Mouse (Mus musculus) urinary bladder, postnatal 4 days (tissue): Measurements from ENCODE around the gene Cacna1i.

Source experiments
- DNase-seq, 2 experiments: peaks; one replicate each; pipeline ENCODE4 v3.0.0; 2021 to 2022; ENCODE audit warnings: low spot score in 2 of 2

The Cacna1i gene

DNA sequence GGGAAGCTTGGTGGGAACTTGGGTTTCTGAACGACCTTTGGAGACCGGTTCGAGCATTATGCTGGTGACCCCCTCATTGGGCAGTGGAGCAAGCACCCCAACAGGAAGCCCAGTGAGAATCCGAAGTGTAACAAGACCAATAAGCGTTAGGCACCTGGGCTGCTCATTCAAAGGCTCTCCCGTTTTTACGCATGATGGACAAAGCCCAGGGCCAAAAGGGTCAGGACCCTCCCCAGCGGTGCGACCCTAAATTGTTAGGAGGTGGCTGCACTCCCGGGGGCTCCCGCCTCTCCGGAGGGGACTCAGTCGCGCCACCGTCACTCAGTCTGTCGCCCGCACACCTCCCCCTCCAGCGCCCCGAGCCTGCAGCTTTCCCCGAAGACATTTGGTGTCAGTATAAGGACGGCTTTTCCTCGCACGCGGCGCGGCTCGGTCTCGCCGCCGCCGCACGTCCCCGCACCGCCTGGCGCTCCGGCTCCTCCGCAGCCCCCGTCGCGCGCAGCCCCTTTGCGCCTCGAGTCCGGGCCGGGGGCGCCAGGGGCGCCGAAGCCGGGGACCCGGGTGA lies at the start of gene Cacna1i:
Gene Cacna1i, plus strand, starts transcription at position 388 of the 565 bp plus-strand sequence.
- DNase-seq = no peak

DNA sequence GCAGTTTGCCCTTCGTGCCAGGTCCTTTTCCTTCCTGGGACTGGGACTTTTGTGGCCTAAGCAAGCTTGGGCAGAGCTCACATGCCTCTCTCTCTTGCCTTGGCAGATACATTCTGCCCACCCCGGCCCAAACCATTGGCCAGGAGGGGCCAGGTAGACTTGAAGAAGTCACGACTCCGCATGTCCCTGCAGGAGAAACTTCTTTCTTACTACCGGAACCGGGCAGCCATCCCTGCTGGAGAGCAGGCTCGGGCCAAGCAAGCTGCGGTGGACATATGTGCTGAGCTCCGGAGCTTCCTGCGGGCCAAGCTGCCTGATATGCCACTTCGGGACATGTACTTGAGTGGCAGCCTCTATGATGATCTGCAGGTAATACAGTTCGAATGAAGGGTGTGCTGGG lies 38.9 kb upstream of the Cacna1i start:
- no peak for DNase-seq

DNA sequence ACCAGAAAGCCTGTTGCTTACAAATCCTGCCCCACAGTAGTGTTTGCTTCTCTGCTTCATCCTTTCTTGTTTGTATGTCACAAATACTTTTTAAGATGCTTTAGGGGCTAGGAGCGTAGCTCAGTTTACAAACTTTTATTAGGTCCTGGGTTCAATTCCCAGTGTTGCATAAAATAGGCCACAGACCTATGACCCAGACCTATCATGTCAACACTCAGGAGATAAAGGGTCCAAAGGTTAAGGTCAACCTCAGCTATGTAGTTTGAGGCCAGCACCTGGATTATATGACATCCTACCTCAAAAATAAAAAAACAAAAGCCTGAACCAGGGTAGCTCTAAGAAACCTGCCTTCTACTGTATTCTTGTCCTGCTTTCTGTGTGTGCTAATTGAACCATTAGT lies 38.4 kb upstream of the Cacna1i start:
- no peak for DNase-seq

DNA sequence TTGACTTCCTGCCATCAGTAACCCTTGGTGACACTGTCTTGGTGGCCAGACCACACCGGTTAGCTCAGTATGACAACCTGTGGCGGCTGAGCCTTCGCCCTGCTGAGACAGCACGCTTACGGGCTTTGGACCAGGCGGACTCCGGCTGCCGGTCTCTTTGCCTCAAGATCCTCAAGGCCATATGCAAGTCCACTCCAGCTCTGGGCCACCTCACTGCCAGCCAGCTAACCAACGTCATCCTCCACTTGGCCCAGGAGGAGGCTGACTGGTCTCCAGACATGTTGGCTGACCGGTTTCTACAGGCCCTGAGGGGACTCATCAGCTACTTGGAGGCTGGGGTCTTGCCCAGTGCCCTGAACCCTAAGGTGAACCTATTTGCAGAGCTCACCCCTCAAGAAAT lies 37.4 kb upstream of the Cacna1i start:
- DNase-seq = no peak

DNA sequence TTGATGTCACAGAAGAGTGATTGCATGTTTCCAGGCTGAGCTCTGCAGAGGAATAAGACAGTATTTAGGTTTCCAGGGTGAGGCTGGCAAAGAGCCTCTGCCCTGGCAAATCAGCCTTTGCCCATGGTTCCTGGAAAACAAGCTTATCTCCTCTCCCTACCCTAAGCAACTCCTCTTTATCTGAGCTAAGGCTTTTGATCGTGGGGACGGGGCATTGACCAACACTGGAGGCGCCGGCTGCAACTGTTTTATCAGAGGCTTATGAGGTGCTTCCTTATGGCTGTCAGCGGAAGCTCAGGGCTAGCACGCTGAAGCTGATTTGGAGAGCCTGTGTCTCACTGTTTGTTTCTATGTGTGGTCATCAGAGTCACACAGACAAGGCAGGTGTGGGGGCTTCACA lies 36.5 kb upstream of the Cacna1i start:
- no peak for DNase-seq

DNA sequence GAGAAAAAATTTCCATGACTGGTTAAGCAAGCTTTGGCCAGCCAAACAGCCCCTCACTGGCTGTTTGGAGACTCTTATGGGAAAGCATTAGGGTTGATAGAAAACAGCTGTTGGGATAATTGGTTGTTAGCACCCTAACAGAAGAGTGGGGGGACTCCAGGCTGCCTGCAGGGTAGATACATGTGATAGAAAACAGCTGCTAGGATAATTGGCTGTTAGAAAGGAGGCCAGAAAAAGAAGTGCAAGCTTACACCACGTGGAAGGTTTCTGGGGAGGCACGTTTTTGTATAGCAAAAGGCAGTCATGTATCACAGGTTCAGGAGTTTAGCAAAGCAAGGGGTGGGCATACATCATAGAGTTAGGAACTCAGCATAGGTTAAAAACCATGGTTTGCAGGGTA lies 33.5 kb upstream of the Cacna1i start:
- no peak for DNase-seq

DNA sequence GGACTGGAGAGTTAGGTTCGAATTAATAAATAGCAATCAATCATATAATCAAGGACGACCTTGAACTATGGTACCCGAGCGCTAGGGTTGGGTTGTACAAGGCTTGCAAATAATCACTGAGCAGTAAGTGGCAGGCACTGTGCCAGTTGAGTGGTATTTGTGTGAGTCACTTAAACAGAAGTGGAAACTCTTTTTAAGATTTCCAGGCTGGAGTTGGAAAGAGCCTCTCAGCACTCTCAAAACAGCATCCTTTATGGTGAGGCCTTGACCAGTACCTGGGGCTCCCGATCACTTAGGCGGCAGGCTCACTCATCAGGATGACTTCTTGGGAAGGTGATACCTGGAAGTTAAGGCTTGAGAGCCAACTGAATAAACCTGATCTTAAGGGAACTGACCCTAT lies 32.8 kb upstream of the Cacna1i start:
- DNase-seq = no peak

DNA sequence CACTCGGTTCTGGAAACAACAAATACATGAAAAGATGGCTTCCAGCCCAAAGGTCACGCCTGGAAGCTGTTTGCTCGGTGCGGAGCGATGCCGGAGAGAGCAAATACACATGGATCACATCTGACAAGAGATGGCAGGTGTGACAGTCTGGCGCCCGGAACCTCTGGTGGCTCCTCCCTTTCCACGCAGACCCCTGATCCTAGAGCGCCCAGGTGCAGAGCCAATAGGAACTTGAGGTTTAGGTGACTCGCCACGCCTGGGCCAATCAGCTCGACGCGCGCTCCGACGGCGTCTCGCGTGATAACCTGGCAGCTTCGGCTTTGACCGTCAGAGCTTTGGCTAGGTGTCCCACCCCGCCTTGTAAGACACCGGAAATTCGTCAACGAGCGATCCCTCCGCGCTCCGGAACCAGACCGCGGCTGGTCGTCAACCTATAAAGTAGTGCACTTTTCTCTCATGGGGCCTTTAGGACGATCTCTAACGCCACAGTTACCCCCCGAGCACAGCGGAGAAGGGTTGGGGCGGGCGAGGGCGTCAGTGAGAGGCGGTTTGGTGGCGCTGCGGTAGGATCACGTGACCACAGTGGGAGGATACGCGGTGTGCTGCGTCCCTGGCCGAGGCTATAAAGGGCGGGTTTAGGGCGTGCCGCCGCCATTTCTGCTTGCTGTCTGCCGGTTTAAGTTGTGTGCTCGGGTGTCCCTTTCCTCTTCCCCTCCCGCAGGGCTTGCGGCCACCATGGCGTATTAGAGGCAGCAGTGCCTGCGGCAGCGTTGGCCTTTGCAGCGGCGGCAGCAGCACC lies 32.0 kb upstream of the Cacna1i start, which contains the start of gene Atf4:
Gene Atf4, plus strand, starts transcription at position 338 of the 799 bp plus-strand sequence.
- peak; percentile 98 for DNase-seq

DNA sequence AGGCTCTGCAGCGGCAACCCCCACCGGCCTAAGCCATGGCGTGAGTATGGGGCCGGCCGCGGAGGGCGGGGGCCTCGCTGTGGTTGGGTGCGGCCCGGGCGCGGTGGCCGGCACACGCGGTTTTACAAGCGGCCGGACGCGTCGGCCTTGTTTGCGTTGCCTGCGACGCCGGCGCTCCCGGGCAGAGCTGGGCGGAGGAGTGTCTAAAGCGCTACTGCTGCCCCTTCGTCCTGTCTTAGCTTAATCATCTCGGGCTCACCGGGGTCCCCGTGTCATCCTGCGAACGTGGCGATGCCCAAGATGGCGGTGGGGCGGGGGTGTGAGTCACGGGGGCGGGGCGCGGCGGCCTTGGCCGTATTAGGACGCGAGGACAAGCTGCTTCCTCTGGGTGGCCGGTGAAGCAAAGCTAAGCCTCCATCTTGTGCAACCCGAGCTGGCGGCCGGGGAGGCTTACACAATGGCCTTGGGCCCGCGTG lies 31.4 kb upstream of the Cacna1i start:
- peak; percentile 80 to 85 for DNase-seq

DNA sequence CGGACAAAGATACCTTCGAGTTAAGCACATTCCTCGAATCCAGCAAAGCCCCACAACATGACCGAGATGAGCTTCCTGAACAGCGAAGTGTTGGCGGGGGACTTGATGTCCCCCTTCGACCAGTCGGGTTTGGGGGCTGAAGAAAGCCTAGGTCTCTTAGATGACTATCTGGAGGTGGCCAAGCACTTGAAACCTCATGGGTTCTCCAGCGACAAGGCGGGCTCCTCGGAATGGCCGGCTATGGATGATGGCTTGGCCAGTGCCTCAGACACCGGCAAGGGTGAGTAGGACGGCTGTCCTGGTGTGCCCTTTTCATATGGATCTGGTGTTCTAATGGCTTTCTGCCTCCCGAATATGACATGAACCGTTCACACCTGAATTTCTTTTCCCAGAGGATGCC lies 30.8 kb upstream of the Cacna1i start:
- no peak for DNase-seq

DNA sequence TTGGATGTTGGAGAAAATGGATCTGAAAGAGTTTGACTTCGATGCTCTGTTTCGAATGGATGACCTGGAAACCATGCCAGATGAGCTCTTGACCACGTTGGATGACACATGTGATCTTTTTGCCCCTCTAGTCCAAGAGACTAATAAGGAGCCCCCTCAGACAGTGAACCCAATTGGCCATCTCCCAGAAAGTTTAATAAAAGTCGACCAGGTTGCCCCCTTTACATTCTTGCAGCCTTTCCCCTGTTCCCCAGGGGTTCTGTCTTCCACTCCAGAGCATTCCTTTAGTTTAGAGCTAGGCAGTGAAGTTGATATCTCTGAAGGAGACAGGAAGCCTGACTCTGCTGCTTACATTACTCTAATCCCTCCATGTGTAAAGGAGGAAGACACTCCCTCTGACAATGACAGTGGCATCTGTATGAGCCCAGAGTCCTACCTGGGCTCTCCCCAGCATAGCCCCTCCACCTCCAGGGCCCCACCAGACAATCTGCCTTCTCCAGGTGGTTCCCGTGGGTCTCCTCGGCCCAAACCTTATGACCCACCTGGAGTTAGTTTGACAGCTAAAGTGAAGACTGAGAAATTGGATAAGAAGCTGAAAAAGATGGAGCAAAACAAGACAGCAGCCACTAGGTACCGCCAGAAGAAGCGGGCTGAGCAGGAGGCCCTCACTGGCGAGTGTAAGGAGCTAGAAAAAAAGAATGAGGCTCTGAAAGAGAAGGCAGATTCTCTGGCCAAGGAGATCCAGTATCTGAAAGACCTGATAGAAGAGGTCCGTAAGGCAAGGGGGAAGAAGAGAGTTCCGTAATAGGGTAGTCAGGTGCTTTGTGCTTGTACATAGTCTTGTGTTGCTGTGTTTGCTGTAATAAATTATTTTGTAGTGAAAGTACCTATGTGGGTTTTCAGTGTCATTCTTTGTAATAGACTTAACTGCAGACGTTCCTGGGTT lies 30.1 kb upstream of the Cacna1i start:
- DNase-seq = no peak

DNA sequence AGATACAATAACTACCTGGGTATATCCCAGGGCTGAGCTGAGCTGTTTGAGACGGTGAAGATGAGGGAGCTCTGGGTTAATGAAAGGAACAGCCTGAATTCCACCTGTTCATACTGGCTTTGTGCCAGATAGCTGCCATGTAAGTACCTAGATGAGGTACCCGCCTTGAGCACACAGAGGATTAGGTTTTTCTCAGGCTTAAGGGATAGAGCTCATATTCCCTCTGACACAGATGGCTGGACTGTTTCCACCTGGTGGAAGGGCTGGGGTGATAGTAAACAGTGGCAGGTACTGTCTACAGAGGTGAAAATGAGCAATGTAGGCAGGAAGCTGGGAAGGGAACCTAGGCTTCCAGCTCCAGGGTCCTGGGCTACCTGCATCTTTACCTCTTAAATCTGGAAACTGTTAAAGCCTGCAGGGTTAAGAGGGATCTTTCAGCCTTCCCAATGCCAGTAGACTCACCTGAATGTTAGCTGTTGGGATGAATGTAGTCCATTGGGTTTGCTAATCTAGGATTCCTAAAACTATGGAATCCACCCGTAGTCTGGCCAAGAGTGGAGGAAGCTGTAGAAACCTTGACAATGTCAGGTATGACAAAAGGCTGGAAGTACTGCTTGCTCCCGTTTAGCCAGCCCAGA lies 29.3 kb upstream of the Cacna1i start:
- DNase-seq = no peak

DNA sequence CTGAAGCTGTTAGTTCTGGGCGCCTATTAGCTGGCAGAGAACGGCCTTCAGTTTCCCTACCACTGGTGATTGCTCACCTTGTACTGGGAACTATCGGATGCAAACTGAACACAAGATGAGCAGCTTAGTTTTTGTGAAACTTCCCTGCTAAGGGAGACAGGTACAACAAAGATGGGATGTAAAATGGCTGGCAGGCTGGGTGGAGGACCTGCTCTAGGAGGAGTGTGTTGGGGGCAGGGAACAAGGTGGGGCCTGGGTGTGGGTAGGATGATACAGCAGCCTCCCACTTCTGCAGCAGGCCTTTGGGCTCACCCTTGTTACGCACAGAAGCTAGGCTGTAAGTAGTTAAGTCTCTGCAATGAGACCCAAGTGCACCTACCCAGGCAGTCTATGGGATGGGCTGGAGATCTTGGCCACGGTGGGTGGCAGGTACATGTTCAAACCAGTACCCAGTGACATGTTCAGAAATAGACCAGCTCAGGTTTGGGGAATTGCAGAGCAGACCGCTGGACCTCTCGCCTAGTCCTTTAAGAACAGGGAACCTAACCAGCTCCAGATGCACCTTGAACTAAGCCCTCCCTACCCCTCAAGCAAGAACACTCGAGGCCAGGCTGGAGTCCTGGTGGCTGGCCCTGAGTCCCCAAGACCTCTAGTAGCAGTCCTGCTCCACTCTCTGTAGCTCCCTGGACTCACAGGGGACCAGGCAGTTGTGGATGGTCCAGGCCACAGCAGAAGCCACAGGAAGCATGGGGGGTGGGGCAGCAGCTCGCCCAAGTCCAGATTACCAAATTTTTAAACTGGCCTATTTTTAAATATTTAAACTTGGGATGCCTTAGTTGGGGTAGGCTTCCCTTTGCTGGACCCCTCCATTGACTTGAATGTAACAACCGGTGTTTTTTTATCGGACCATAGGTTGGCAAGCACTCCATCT lies 28.5 kb upstream of the Cacna1i start:
- DNase-seq = no peak

DNA sequence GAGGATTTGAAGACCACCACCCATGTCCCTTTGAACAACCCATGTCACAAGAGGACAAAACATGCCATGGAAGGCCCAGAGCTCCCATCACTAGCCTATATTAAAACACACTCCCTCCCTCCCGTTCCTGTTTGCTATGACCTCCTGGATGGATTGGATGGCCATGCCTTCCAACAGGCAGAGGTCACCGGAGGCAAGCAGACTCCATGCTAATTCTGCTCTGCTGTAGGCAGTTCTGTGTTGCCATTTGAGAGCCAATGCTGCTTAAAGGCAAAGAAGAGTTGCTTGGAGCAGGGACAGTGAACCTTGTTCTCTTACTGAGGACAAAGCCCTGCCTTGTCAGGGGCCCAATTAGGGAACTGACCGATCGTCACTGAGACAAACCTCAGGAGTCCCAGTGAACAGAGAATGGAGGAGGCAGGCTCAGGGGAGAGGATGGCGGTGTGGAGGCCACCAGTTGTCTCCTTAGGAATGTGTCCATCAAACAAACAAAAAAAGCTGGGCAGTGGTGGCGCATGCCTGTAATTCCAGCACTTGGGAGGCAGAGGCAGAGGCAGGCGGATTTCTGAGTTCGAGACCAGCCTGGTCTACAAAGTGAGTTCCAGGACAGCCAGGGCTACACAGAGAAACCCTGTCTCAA lies 27.5 kb upstream of the Cacna1i start:
- no peak for DNase-seq

DNA sequence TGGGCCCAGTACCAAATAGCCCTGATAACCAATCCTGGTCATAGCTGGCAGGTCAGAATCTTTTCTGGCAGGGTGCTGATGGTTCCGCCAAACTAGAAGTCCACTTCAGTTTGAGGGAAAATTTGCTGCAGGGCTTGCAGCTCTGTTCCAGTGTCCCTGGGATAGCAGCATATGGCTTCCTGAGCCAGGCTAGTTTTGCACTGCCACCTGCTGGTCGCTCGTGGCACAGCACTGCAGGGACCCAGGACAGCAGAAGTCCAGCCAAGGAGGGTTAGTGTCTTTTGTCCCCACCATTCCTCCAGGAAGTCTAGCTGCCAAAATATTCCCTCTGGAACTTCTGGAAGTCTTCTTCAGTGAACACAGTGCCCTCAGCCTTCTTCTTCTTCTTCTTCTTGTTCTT lies 26.4 kb upstream of the Cacna1i start:
- peak; percentile 76 to 88 for DNase-seq

DNA sequence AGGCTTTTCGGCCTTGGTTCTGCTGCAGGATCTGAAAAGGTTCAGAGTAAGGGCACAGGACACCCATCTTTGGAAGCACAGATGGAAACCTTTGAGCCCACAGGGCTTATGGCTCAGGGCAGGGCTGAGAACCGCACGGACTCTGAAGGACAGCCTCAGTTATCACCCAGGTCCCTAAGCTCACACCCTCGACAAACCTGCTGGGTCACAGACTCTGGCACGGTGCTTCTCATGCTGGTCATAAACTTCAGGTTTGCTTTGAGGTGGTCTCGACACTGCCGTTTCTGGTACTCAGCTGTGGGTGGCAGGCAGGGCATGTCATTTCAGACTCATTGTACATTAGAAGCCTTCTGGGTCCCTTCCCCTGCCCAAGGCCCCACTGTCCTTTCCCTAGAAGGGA lies 25.9 kb upstream of the Cacna1i start:
- DNase-seq = no peak

DNA sequence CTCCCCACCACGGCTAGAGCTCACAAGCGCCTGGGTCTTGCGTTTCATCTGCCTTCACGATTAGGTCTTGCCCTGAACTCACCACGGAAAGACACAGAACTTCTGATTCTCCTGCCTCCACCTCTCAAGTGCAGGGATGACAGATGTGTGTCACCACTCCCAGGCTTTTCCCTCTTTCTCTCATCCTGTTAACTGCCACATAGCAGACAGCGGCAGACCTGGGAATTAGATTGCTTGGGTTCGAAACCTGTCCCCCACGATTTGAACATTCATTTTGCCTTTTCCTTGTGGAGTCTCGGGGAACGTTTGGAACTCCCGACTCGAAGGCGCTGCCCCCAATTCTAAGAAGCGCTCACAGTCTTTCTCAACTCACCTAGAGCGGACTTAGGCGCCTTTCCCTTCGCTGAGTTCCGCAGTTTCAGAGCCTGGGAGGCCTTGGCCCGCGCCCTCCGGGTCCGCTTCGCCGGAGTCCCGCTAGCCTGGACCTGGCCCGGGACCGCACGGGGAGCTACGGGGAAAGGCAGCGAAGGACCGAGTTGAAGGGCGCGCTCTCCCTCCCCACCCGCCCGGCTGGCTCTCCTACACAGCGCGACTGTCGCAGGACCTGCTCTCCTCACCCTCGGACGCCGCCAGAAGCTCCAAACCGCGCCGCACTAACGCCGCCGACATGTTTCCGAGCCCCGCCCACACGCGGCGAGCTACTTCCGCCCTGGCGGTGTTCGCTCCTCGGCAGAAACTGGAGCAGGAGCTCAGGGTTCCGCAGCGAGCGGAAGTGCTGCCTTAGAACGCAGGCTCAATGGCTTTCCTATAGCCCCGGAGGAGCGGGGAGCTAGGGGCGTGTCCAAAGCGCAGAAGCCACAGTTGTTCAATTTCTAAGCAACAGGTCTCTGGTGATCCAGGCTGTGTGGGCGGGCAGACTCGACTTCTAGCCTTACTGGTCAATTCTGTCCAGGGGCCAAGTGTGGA lies 23.1 kb upstream of the Cacna1i start, which contains the start of gene Rps19bp1:
Gene Rps19bp1, minus strand, starts transcription at position 706 of the 966 bp plus-strand sequence.
- peak; percentile 84 to 87 for DNase-seq

DNA sequence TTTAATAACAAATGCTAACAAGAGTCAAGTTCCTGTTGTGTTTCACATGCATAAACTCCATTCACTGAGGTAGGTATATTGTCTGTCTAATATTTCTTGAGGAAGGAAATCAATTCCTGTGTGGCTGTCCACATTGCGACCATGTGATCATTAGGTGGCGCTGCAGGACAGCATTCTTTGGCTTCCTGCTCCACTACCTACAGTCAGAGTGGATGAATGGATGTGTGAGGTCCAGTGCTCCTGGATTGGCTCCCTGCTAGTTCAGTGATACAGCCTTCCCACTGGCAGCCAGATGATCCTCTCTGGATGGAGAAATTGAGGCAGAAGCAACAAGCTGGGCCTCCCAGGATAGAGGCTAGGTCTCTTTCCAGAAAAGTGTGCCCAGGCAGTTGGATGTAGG lies 20.8 kb upstream of the Cacna1i start:
- DNase-seq = no peak

DNA sequence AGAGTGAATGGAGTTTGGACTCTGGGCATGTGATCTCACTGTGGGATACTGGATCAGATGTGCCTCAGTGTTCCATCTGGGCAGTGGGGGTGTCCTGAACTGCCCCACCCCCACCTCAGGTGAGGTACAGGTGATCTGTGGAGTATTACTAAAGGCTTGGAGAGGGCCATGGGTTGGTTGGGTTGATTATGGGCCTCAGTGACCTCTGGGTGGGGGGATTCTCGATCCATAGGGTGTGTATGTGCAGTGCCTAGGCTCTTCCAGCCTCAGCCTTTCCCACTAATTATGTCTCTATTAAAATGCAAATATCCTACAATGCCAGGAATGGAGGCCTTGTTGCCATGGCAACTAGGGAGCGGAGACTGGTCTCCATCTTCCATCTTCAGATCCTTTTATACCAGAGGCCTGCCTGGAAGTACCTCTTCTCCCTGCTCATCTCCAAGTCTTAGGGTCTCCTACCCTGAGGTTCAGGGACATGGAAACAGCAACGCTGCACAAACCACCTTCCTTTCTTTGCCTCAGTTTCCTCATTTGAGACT lies 15.1 kb upstream of the Cacna1i start:
- no peak for DNase-seq
